Mouse (Mus musculus): ENCODE data around the gene Rad51c. TPM values are rescaled to one million over a fixed set of nuclear protein-coding genes. Genes with fewer than 3 reads are reported as not detected.
"Not testable (repeated sequence)": the region's sequence is repeated elsewhere in the genome, so short reads cannot be mapped to it uniquely, and the experiment has no call there.

The Rad51c gene
- total RNA-seq, 2 experiments from 2014 or later = 4.8 to 5.2 TPM

GRCm38 (mm10) chr11:87432933-87433669, 28.3 kb upstream of the Rad51c start:
- peak; percentile 79 for ATAC-seq (ENCODE audit: poor library complexity, severe bottlenecking)

GRCm38 (mm10) chr11:87432447-87432846, 27.7 kb upstream of the Rad51c start:
- ATAC-seq (ENCODE audit: poor library complexity, severe bottlenecking) = no peak

- ATAC-seq (ENCODE audit: poor library complexity, severe bottlenecking) = not testable (repeated sequence)
Observed at GRCm38 (mm10) chr11:87431813-87432212, 27.1 kb upstream of the Rad51c start.

- no peak for ATAC-seq (ENCODE audit: poor library complexity, severe bottlenecking)
Observed at GRCm38 (mm10) chr11:87430374-87430773, 25.6 kb upstream of the Rad51c start.

- ATAC-seq (ENCODE audit: poor library complexity, severe bottlenecking) = no peak
Observed at GRCm38 (mm10) chr11:87429363-87429762, 24.6 kb upstream of the Rad51c start.

- no peak for ATAC-seq (ENCODE audit: poor library complexity, severe bottlenecking)
Observed at GRCm38 (mm10) chr11:87428051-87428673, 23.4 kb upstream of the Rad51c start.

GRCm38 (mm10) chr11:87427273-87428050, 22.7 kb upstream of the Rad51c start:
- ATAC-seq (ENCODE audit: poor library complexity, severe bottlenecking) = peak; percentile 13; the same call in 1 of the 2 replicates

GRCm38 (mm10) chr11:87426450-87427250, 21.9 kb upstream of the Rad51c start:
- ATAC-seq (ENCODE audit: poor library complexity, severe bottlenecking) = peak; percentile 46

GRCm38 (mm10) chr11:87426121-87426449, 21.3 kb upstream of the Rad51c start:
- no peak for ATAC-seq (ENCODE audit: poor library complexity, severe bottlenecking)

- peak; percentile 5 for ATAC-seq (ENCODE audit: poor library complexity, severe bottlenecking)
Observed at GRCm38 (mm10) chr11:87423551-87424325, 19.0 kb upstream of the Rad51c start.

- ATAC-seq (ENCODE audit: poor library complexity, severe bottlenecking) = peak; percentile 61
Observed at GRCm38 (mm10) chr11:87422511-87423340, 18.0 kb upstream of the Rad51c start.

- no peak for ATAC-seq (ENCODE audit: poor library complexity, severe bottlenecking)
Observed at GRCm38 (mm10) chr11:87421760-87422201, 17.0 kb upstream of the Rad51c start.

GRCm38 (mm10) chr11:87420861-87421260, 16.1 kb upstream of the Rad51c start:
- ATAC-seq (ENCODE audit: poor library complexity, severe bottlenecking) = no peak

GRCm38 (mm10) chr11:87416120-87416519, 11.4 kb upstream of the Rad51c start:
- no peak for ATAC-seq (ENCODE audit: poor library complexity, severe bottlenecking)

- not testable (repeated sequence) for ATAC-seq (ENCODE audit: poor library complexity, severe bottlenecking)
Observed at GRCm38 (mm10) chr11:87413412-87413811, 8.7 kb upstream of the Rad51c start.

GRCm38 (mm10) chr11:87404111-87404853, 472 bp downstream of the Rad51c start:
- ATAC-seq (ENCODE audit: poor library complexity, severe bottlenecking) = peak; percentile 99

GRCm38 (mm10) chr11:87398402-87398801, 6.4 kb downstream of the Rad51c start:
- no peak for ATAC-seq (ENCODE audit: poor library complexity, severe bottlenecking)

GRCm38 (mm10) chr11:87393855-87394254, 10.9 kb downstream of the Rad51c start:
- ATAC-seq (ENCODE audit: poor library complexity, severe bottlenecking) = no peak
